Mouse (Mus musculus) heart, embryonic 15.5 days (tissue): ENCODE data around the gene 9130213A22Rik. TPM values are rescaled to one million over a fixed set of nuclear protein-coding genes. Genes with fewer than 3 reads are reported as not detected.
A peak's percentile ranks its signal among the peaks of the same experiment; 100 is the strongest.

Experiments
- ATAC-seq: fragments of 200-750 bp; cut with Nextera tagmentation; replicated peaks from 2 replicates; pipeline ENCODE4 v1.8.0; 2017; ENCODE audit warnings: low read depth, moderate TSS enrichment; ENCODE audit not compliant: insufficient number of reproducible peaks, insufficient read depth, low FRiP score
- H3K27ac ChIP-seq: fragments of 300-500 bp; sonication (generic); 2 replicates; pipeline ENCODE4 v1.5.1; 2015; ENCODE audit warnings: mild to moderate bottlenecking, inconsistent platforms
- H3K27me3 ChIP-seq: fragments of 300-500 bp; sonication (generic); 2 replicates; pipeline ENCODE4 v1.6.1; 2015; ENCODE audit warnings: inconsistent platforms
- H3K36me3 ChIP-seq: fragments of 300-500 bp; sonication (generic); 2 replicates; pipeline ENCODE4 v1.6.1; 2015; ENCODE audit warnings: mild to moderate bottlenecking, inconsistent platforms
- H3K4me1 ChIP-seq: fragments of 300-500 bp; sonication (generic); replicated peaks from 2 replicates; pipeline ENCODE4 v1.6.1; 2015; ENCODE audit warnings: inconsistent platforms
- H3K4me2 ChIP-seq: fragments of 300-500 bp; sonication (generic); 2 replicates; pipeline ENCODE4 v1.6.1; 2015; ENCODE audit warnings: inconsistent platforms, mild to moderate bottlenecking, moderate library complexity
- H3K4me3 ChIP-seq: fragments of 300-500 bp; sonication (generic); 2 replicates; pipeline ENCODE4 v1.5.1; 2015; ENCODE audit warnings: mild to moderate bottlenecking, inconsistent platforms
- H3K9ac ChIP-seq: fragments of 300-500 bp; sonication (generic); 2 replicates; pipeline ENCODE4 v1.6.1; 2015; ENCODE audit warnings: mild to moderate bottlenecking, inconsistent platforms
- H3K9me3 ChIP-seq: fragments of 300-500 bp; sonication (generic); replicated peaks from 2 replicates; pipeline ENCODE4 v1.6.1; 2016; ENCODE audit warnings: inconsistent platforms
- WGBS: fragments of 180-500 bp; shearing (Covaris S2); methylation state at CpG from one replicate; pipeline ENCODE4 v1.1.7; 2015; ENCODE audit warnings: mixed read lengths; 5-methylcytosine and 5-hydroxymethylcytosine counted together
- polyA plus RNA-seq: library from polyadenylated mRNA; unstranded; fragments of >200 nt; fragmentation: Nextera tagmentation; extraction: Ambion mirVana; gene quantifications from 2 replicates; pipeline ENCODE4 v1.2.1, GENCODE M21; 2015

9130213A22Rik gene
- polyA plus RNA-seq, 1 experiment from 2014 or later = 0.60 TPM

DNA sequence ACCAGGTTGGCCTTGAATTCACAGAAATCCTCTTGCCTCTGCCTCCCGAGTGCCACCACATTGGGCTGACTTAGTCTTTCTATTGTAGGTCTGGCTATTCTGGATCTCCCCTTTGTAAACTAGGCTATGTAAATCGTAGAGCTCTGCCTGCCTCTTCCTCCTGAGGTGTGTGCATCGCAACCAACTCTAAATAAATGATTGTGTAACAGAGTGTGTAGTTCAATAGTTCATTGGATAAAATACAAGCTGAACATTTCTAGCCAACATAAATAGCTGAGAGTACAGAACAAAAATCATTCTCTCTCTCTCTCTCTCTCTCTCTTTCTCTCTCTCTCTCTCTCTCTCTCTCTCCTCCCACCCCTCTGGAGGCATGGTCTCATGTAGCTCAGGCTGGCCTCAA, 7.8 kb downstream of the 9130213A22Rik start:
- 86% methylated on average over 3 of the region's 3 CpGs for WGBS
- Histone ChIP-seq H3K27ac (no peak overlapping the region), H3K9ac (no peak overlapping the region), H3K9me3 (no peaks in the 10 kb centered on the region), H3K4me3 (no peak overlapping the region), H3K27me3 (no peaks in the 10 kb centered on the region), H3K4me1 (peaks cover 39% of the 10 kb centered on the region), H3K4me2 (no peak overlapping the region), H3K36me3 (peaks cover under 1% of the 10 kb centered on the region; the same call in 1 of the 2 replicates)
- no peak for ATAC-seq

DNA sequence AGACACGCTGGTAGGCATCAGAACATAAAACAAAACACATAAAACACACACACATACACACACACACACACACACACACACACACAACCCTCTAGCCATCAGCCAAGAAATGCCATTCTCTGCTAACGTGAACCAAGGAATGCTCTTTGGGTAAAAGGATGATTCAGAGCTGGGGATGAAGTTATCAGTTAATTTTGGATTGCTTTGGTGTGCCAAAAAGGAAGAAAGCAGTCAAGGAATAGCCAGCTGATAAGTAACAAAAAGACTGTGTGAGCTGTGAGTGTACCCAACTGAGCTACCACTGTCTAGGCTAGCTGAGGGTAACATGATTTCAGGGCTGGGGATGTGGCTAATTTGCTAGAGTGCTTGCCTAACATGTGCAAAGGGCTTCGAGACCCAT, 8.4 kb downstream of the 9130213A22Rik start:
- Histone ChIP-seq H3K4me2 (no peak overlapping the region), H3K9ac (no peak overlapping the region), H3K4me3 (no peak overlapping the region), H3K9me3 (no peaks in the 10 kb centered on the region), H3K36me3 (peaks cover 6% of the 10 kb centered on the region), H3K4me1 (peaks cover 39% of the 10 kb centered on the region), H3K27me3 (no peaks in the 10 kb centered on the region), H3K27ac (no peak overlapping the region)
- WGBS = 59% methylated on average over 3 of the region's 3 CpGs
- no peak for ATAC-seq

DNA sequence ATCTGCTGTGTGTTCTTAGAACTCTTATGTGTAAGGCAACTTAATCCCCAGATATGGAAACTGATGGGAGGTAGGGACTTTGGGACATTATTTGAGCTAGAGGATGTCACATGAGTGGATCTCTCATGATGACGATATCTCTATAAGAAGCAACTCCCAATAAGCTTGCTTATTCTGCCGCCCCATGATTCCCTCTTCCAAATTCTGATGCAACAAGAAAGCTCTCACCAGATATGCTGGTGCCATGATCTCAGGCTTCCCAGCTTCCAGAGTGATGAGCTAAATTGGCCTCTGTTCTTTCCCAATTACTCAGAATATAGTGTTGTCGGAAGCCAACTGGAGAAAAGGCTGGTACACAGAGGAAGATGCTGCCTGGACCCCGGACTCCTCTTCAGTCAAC, 10.5 kb downstream of the 9130213A22Rik start:
- H3K27ac ChIP-seq = peak overlapping the region; percentile 74
- H3K4me3 ChIP-seq = peak overlapping the region; percentile 58; the same call in 1 of the 2 replicates
- peak overlapping the region; percentile 68; the same call in 1 of the 2 replicates for H3K4me2 ChIP-seq
- WGBS = 47% methylated on average over 4 of the region's 4 CpGs
- no peak for ATAC-seq
- H3K4me1 ChIP-seq = peaks cover 30% of the 10 kb centered on the region
- H3K9ac ChIP-seq = no peak overlapping the region
- H3K27me3 ChIP-seq = no peaks in the 10 kb centered on the region
- peaks cover 28% of the 10 kb centered on the region for H3K36me3 ChIP-seq
- H3K9me3 ChIP-seq = no peaks in the 10 kb centered on the region

DNA sequence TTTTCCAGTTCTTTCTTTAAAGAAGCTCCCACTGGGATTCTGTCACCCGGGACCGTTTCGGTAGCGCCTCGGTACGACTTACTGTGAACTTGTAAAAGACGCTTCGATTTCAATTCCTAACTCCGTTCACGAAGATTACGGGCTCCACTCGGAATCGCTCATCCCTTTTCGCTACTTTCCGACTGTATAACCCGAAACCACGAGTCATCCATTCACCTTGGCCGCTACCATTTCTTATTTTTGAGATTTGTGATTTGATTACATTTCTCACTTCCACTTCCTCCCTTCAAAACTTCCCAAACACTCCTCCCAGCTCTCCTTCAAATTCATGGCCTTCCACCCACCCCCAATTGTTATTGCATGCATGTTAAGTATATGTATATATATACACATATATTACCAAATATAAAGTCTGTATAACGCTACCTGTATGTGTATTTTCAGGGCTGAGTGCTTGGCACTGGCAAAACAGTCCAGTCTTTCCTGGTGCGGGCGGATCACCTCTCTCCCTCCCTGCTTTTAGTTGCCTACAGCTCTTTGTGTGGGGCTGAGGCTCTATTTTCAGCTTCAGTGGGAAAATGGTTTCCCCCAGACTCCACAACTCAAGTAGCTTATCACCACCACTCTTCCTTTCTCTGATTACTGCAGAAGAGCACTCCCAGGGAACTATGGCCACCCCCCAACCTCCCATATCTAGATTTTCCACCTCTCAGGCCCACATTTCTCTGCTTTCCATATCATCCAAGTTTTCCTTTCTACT, 11.2 kb downstream of the 9130213A22Rik start:
- Histone ChIP-seq H3K27ac (peak overlapping the region; percentile 74), H3K27me3 (no peaks in the 10 kb centered on the region), H3K4me2 (peak overlapping the region; percentile 68), H3K36me3 (peaks cover 34% of the 10 kb centered on the region), H3K4me3 (peak overlapping the region; percentile 58), H3K9ac (peak overlapping the region; percentile 52), H3K9me3 (no peaks in the 10 kb centered on the region), H3K4me1 (peaks cover 30% of the 10 kb centered on the region)
- ATAC-seq = peak; percentile 16; the same call in 1 of the 2 replicates
- WGBS = 3% methylated on average over 21 of the region's 21 CpGs

DNA sequence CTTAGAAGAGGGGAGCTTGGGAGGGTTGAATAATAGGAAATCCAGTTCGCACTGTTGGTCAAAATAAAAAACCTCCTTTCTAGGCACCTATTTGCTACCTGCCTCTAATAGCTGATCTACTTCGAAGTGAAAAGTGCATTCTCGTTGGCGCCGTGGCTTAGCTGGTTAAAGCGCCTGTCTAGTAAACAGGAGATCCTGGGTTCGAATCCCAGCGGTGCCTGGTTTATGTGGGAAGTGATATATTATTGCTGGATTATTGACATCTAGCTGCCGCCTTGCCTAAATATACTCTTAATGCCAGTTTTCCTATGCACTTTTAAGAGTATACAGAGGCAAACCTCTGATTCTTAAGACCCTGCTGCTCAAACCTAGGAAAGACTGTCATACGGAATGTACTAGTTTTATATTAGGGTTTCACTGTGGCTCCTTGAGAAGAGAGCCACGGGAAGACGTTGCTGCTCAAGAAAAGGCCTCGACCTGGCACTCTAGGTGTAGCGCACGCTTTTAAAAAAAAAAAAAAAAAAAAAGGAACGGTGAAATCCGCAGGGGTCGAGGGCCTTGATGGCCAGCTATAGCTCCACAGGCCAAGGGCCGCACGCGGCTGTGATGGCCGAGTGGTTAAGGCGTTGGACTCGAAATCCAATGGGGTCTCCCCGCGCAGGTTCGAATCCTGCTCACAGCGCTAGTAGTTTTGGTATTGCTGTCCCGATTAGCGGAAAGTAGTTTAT, 11.9 kb downstream of the 9130213A22Rik start:
- no peaks in the 10 kb centered on the region for H3K9me3 ChIP-seq

DNA sequence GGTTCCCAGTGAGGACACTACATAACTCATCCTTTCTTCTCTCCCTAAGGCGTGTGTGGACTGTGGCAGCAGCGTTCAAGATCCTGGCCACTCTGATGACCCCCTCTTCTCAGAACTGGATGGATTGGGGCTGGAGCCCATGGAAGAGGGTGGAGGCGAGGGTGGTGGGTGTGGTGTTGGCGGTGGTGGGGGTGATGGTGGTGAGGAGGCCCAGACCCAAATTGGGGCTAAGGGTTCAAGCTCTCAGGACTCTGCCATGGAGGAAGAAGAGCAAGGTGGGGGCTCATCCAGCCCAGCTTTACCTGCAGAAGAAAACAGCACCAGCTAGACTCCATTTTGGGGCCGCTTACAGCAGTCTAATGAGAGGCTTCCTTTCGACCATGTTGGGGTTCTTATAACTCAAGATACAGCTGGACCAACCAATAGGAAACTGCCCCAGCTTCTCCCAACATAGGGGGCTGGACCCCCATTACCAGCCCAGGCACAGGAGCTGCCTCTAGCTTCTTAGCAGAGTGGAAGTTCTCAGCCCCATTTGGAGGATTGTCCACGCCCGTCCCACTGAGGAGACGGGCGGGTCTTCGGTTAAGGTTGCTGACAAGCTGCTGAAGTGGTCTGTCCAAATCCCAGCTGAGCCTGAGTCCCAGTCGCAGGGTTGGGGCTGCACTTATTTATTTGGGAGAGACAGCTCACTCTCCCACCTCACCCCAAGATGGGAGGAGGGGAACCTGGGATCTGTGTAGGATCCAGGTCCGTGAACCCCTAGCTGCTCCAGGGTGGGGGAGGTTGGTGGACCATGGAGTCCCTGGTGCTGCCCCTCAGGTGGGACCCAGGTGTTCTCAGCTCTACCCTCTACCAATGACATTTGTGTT, 13.1 kb downstream of the 9130213A22Rik start:
- H3K27ac ChIP-seq = no peak overlapping the region
- no peak for ATAC-seq
- WGBS = 81% methylated on average over 13 of the region's 13 CpGs
- no peak overlapping the region for H3K4me2 ChIP-seq
- H3K27me3 ChIP-seq = no peaks in the 10 kb centered on the region
- H3K4me3 ChIP-seq = no peak overlapping the region
- peaks cover 54% of the 10 kb centered on the region for H3K36me3 ChIP-seq
- H3K9ac ChIP-seq = no peak overlapping the region
- peaks cover 30% of the 10 kb centered on the region for H3K4me1 ChIP-seq
- H3K9me3 ChIP-seq = no peaks in the 10 kb centered on the region

More for the DNA sequence above, 11.9 kb downstream of the 9130213A22Rik start:
- Histone ChIP-seq H3K36me3 (peaks cover 42% of the 10 kb centered on the region), H3K27me3 (no peaks in the 10 kb centered on the region), H3K4me1 (peaks cover 30% of the 10 kb centered on the region), H3K9ac (peak overlapping the region; percentile 52), H3K4me3 (peak overlapping the region; percentile 58), H3K4me2 (peak overlapping the region; percentile 68), H3K27ac (peak overlapping the region; percentile 74)
- 0 out of 2 replicates have a peak, but pooled peaks have one; percentile 33 for ATAC-seq
- 2% methylated on average over 30 of the region's 30 CpGs for WGBS

DNA sequence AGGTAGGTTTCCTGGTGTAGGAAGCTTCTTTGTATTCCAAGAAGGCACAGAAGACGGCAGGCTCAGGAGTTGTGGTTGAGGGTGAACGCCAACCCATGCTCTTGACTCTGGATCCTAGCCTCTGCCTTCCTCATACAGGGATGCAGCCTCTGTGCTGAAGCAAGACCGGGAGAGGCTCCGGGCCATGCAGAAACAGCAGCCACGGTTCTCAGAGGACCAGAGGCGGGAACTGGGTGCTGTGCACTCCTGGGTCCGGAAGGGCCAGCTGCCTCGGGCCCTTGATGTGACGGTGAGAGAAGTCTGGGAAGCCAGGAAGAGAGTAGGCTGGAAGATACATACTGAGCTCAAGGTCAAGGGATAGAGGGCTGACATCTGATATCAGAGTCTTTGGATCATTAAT, 14.2 kb downstream of the 9130213A22Rik start:
- no peak overlapping the region for H3K4me2 ChIP-seq
- H3K27ac ChIP-seq = no peak overlapping the region
- no peak overlapping the region for H3K4me3 ChIP-seq
- ATAC-seq = no peak
- H3K36me3 ChIP-seq = peaks cover 64% of the 10 kb centered on the region
- 91% methylated on average over 9 of the region's 9 CpGs for WGBS
- peaks cover 30% of the 10 kb centered on the region for H3K4me1 ChIP-seq
- H3K9me3 ChIP-seq = no peaks in the 10 kb centered on the region
- no peak overlapping the region for H3K9ac ChIP-seq
- H3K27me3 ChIP-seq = no peaks in the 10 kb centered on the region

DNA sequence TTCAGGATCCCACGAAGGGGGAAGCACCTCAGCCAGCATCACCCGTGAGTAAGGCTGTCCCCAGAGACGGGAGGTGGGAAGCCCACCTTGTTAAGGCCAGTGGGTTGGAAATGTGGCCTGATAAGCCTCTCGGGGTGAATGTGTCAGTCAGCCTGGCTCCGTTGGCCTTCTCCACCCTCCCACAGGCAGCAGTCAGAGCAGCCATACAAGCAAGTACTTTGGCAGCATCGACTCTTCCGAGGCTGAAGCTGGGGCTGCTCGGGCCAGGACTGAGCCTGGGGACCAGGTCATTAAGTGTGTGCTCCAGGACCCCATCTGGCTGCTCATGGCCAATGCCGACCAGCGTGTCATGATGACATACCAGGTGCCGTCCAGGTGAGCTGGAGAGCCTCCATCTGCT, 14.7 kb downstream of the 9130213A22Rik start:
- 84% methylated on average over 11 of the region's 11 CpGs for WGBS
- Histone ChIP-seq H3K4me1 (peaks cover 30% of the 10 kb centered on the region), H3K27ac (no peak overlapping the region), H3K9me3 (no peaks in the 10 kb centered on the region), H3K4me2 (no peak overlapping the region), H3K36me3 (peaks cover 70% of the 10 kb centered on the region), H3K9ac (no peak overlapping the region), H3K4me3 (no peak overlapping the region), H3K27me3 (no peaks in the 10 kb centered on the region)
- ATAC-seq = no peak

DNA sequence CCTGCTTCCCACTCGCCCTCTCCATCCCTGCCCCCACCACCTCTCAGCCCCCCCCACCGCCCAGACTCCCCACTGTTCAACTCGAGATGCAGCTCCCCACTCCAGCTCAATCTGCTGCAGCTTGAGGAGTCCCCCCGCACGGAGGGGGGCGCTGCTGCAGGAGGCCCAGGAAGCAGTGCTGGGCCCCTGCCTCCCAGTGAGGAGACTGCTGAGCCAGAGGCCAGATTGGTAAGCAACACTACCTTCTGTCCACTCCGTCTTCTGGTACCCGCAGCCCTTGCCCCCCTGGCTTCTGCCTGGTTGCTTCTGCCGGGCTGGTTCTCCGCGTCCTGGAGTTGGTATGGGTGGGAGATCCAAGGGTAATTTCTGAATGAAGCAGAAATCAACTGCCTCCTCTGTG, 15.5 kb downstream of the 9130213A22Rik start:
- ATAC-seq = no peak
- H3K27ac ChIP-seq = no peak overlapping the region
- no peaks in the 10 kb centered on the region for H3K27me3 ChIP-seq
- no peak overlapping the region for H3K4me2 ChIP-seq
- H3K4me3 ChIP-seq = no peak overlapping the region
- no peaks in the 10 kb centered on the region for H3K9me3 ChIP-seq
- WGBS = 89% methylated on average over 11 of the region's 11 CpGs
- H3K9ac ChIP-seq = no peak overlapping the region
- H3K4me1 ChIP-seq = peaks cover 24% of the 10 kb centered on the region
- H3K36me3 ChIP-seq = peaks cover 78% of the 10 kb centered on the region

DNA sequence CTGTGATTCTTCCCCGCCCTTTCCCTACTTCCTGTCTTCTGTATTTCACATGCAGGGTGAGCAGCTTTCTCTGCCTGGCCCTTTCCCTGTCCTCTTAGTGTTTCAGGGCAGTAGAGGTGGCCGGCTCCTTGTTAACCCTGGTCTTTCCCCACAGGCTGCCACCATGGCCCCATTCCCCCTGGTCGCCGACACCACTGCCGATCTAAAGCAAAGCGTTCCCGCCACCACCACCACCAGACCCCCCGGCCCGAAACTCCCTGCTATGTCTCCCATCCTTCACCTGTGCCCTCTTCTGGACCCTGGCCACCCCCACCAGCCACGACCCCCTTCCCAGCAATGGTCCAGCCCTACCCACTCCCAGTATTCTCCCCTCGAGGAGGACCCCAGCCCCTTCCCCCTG, 16.1 kb downstream of the 9130213A22Rik start:
- whole genome bisulfite sequencing = 89% methylated on average over 11 of the region's 11 CpGs
- Histone ChIP-seq H3K9ac (no peak overlapping the region), H3K4me2 (no peak overlapping the region), H3K4me3 (no peak overlapping the region), H3K36me3 (peaks cover 83% of the 10 kb centered on the region), H3K27me3 (no peaks in the 10 kb centered on the region), H3K4me1 (peaks cover 19% of the 10 kb centered on the region), H3K9me3 (no peaks in the 10 kb centered on the region), H3K27ac (no peak overlapping the region)
- ATAC-seq = no peak

DNA sequence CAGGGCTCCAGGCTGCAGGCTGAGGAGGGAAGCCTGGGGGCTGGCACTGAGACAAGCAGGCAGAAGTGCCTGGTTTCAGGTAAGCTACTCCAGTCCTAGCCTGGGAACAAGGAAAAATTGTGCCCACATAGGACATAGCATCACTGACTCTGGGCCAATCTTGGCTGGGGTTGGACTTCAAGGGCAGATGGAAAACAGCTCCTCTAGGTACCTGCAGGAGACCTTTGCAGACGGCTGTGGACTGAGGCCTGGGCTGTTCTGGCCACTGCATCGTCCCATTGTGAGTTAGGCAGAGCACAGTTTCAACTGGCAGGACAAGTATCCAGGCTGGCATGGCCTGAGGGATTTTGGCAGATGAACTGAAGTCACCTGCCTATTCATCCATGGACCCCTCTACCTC, 16.6 kb downstream of the 9130213A22Rik start:
- no peak overlapping the region for H3K27ac ChIP-seq
- no peak overlapping the region for H3K9ac ChIP-seq
- ATAC-seq = no peak
- H3K4me3 ChIP-seq = no peak overlapping the region
- H3K4me1 ChIP-seq = peaks cover 20% of the 10 kb centered on the region
- H3K27me3 ChIP-seq = no peaks in the 10 kb centered on the region
- no peaks in the 10 kb centered on the region for H3K9me3 ChIP-seq
- no peak overlapping the region for H3K4me2 ChIP-seq
- 84% methylated on average over 2 of the region's 2 CpGs for WGBS
- peaks cover 88% of the 10 kb centered on the region for H3K36me3 ChIP-seq
